Mouse (Mus musculus) embryonic facial prominence, embryonic 11.5 days (tissue): ENCODE results near the gene Rbm47. TPM values are rescaled to one million over a fixed set of nuclear protein-coding genes. Genes with fewer than 3 reads are reported as not detected.

Experiments
- ATAC-seq: fragments of 200-750 bp; cut with Nextera tagmentation; replicated peaks from 2 replicates; pipeline ENCODE4 v1.8.0; 2017; ENCODE audit warnings: low read depth; ENCODE audit not compliant: insufficient number of reproducible peaks, low FRiP score, low TSS enrichment
- DNase-seq: peaks from one replicate; pipeline ENCODE4 v3.0.0-alpha.2; 2015; ENCODE audit warnings: low spot score
- H3K27ac ChIP-seq: fragments of 300-500 bp; sonication (generic); replicated peaks from 2 replicates; pipeline ENCODE4 v1.5.1; 2014; ENCODE audit warnings: mild to moderate bottlenecking, low read depth, low read length, control low read depth
- H3K27me3 ChIP-seq: fragments of 300-500 bp; sonication (generic); 2 replicates; pipeline ENCODE4 v1.6.1; 2014; ENCODE audit warnings: mild to moderate bottlenecking, low read length, moderate library complexity, mixed read lengths; ENCODE audit not compliant: control insufficient read depth, insufficient read depth
- H3K36me3 ChIP-seq: fragments of 300-500 bp; sonication (generic); replicated peaks from 2 replicates; pipeline ENCODE4 v1.6.1; 2014; ENCODE audit warnings: low read depth, mild to moderate bottlenecking, low read length, moderate library complexity, mixed read lengths; ENCODE audit not compliant: control insufficient read depth, insufficient read depth
- H3K4me1 ChIP-seq: fragments of 300-500 bp; sonication (generic); 2 replicates; pipeline ENCODE4 v1.6.1; 2014; ENCODE audit warnings: low read length, mixed read lengths; ENCODE audit not compliant: control insufficient read depth, insufficient read depth
- H3K4me2 ChIP-seq: fragments of 300-500 bp; sonication (generic); 2 replicates; pipeline ENCODE4 v1.6.1; 2014; ENCODE audit warnings: low read depth, mild to moderate bottlenecking, control low read depth, low read length, moderate library complexity
- H3K4me3 ChIP-seq: fragments of 300-500 bp; sonication (generic); 2 replicates; pipeline ENCODE4 v1.5.1; 2014; ENCODE audit warnings: low read depth, low read length, control low read depth
- H3K9ac ChIP-seq: fragments of 300-500 bp; sonication (generic); replicated peaks from 2 replicates; pipeline ENCODE4 v1.6.1; 2014; ENCODE audit warnings: mild to moderate bottlenecking, control low read depth, low read length
- H3K9me3 ChIP-seq: fragments of 300-500 bp; sonication (generic); replicated peaks from 2 replicates; pipeline ENCODE4 v1.6.1; 2016; ENCODE audit warnings: mild to moderate bottlenecking, low read length, inconsistent platforms, mixed read lengths; ENCODE audit not compliant: control insufficient read depth
- WGBS: fragments of 180-500 bp; shearing (Covaris S2); extraction: QIAGEN DNeasy Blood & Tissue Kit; methylation state at CpG from one replicate; pipeline ENCODE4 v1.1.7; 2014; 5-methylcytosine and 5-hydroxymethylcytosine counted together
- polyA plus RNA-seq: library from polyadenylated mRNA; unstranded; fragments of >200 nt; fragmentation: Nextera tagmentation; extraction: Ambion mirVana; gene quantifications from 2 replicates; pipeline ENCODE4 v1.2.1, GENCODE M21; 2014

The Rbm47 gene
- polyA plus RNA-seq, 1 experiment from 2014 or later, result 2.9 TPM

GRCm38 (mm10) chr5:66114751-66115150, 58.2 kb downstream of the Rbm47 start:
- H3K4me2 ChIP-seq, result no peak overlapping the region
- no peak overlapping the region for H3K9ac ChIP-seq
- no peak overlapping the region for H3K27ac ChIP-seq
- H3K4me1 ChIP-seq, result no peaks in the 10 kb centered on the region
- DNase-seq, result no peak
- H3K27me3 ChIP-seq, result no peaks in the 10 kb centered on the region
- WGBS, result 86% methylated on average over 14 of the region's 14 CpGs
- no peaks in the 10 kb centered on the region for H3K36me3 ChIP-seq
- no peak overlapping the region for H3K4me3 ChIP-seq
- H3K9me3 ChIP-seq, result no peaks in the 10 kb centered on the region
- no peak for ATAC-seq

- Histone ChIP-seq H3K4me2 (no peak overlapping the region), H3K36me3 (no peaks in the 10 kb centered on the region), H3K27ac (no peak overlapping the region), H3K4me3 (no peak overlapping the region), H3K4me1 (no peaks in the 10 kb centered on the region), H3K27me3 (no peaks in the 10 kb centered on the region), H3K9me3 (no peaks in the 10 kb centered on the region), H3K9ac (no peak overlapping the region)
- ATAC-seq, result no peak
- 68% methylated on average over 6 of the region's 6 CpGs for WGBS
- no peak for DNase-seq
These were observed 58.7 kb downstream of the Rbm47 start for GRCm38 (mm10) chr5:66114208-66114607.

GRCm38 (mm10) chr5:66112059-66112458, 60.9 kb downstream of the Rbm47 start:
- ATAC-seq (no peak), DNase-seq (no peak)
- Histone ChIP-seq H3K9me3 (no peaks in the 10 kb centered on the region), H3K27ac (no peak overlapping the region), H3K4me2 (no peak overlapping the region), H3K36me3 (no peaks in the 10 kb centered on the region), H3K9ac (no peak overlapping the region), H3K4me3 (no peak overlapping the region), H3K27me3 (no peaks in the 10 kb centered on the region), H3K4me1 (no peaks in the 10 kb centered on the region)
- WGBS, result 81% methylated on average over 8 of the region's 8 CpGs

- no peaks in the 10 kb centered on the region for H3K9me3 ChIP-seq
- no peak overlapping the region for H3K9ac ChIP-seq
- H3K36me3 ChIP-seq, result no peaks in the 10 kb centered on the region
- H3K4me3 ChIP-seq, result no peak overlapping the region
- DNase-seq (no peak), ATAC-seq (no peak)
- H3K27ac ChIP-seq, result no peak overlapping the region
- no peak overlapping the region for H3K4me2 ChIP-seq
- no peaks in the 10 kb centered on the region for H3K4me1 ChIP-seq
- H3K27me3 ChIP-seq, result no peaks in the 10 kb centered on the region
- 82% methylated on average over 9 of the region's 9 CpGs for WGBS
These were observed 66.5 kb downstream of the Rbm47 start for GRCm38 (mm10) chr5:66106372-66106771.

- Histone ChIP-seq H3K27me3 (no peaks in the 10 kb centered on the region), H3K4me2 (no peak overlapping the region), H3K9me3 (no peaks in the 10 kb centered on the region), H3K9ac (no peak overlapping the region), H3K27ac (no peak overlapping the region), H3K36me3 (no peaks in the 10 kb centered on the region), H3K4me3 (no peak overlapping the region), H3K4me1 (no peaks in the 10 kb centered on the region)
- no peak for ATAC-seq
- no peak for DNase-seq
- WGBS, result 89% methylated on average over 7 of the region's 7 CpGs
These were observed 67.0 kb downstream of the Rbm47 start for GRCm38 (mm10) chr5:66105946-66106345.

- WGBS, result 86% methylated on average over 3 of the region's 3 CpGs
- Histone ChIP-seq H3K27me3 (no peaks in the 10 kb centered on the region), H3K27ac (no peak overlapping the region), H3K4me3 (no peak overlapping the region), H3K4me2 (no peak overlapping the region), H3K9me3 (no peaks in the 10 kb centered on the region), H3K36me3 (no peaks in the 10 kb centered on the region), H3K4me1 (no peaks in the 10 kb centered on the region), H3K9ac (no peak overlapping the region)
- no peak for ATAC-seq
- no peak for DNase-seq
These were observed 67.6 kb downstream of the Rbm47 start for GRCm38 (mm10) chr5:66105366-66105765.

GRCm38 (mm10) chr5:66103386-66103785, 69.5 kb downstream of the Rbm47 start:
- no peaks in the 10 kb centered on the region for H3K36me3 ChIP-seq
- no peak for DNase-seq
- no peak overlapping the region for H3K4me2 ChIP-seq
- no peaks in the 10 kb centered on the region for H3K9me3 ChIP-seq
- H3K9ac ChIP-seq, result no peak overlapping the region
- WGBS, result 69% methylated on average over 5 of the region's 5 CpGs
- no peaks in the 10 kb centered on the region for H3K27me3 ChIP-seq
- H3K4me1 ChIP-seq, result no peaks in the 10 kb centered on the region
- H3K27ac ChIP-seq, result no peak overlapping the region
- H3K4me3 ChIP-seq, result no peak overlapping the region
- no peak for ATAC-seq

GRCm38 (mm10) chr5:66102821-66103220, 70.1 kb downstream of the Rbm47 start:
- Histone ChIP-seq H3K4me1 (no peaks in the 10 kb centered on the region), H3K27me3 (no peaks in the 10 kb centered on the region), H3K36me3 (no peaks in the 10 kb centered on the region), H3K9me3 (no peaks in the 10 kb centered on the region), H3K9ac (no peak overlapping the region), H3K4me2 (no peak overlapping the region), H3K4me3 (no peak overlapping the region), H3K27ac (no peak overlapping the region)
- WGBS, result 66% methylated on average over 3 of the region's 3 CpGs
- no peak for DNase-seq
- no peak for ATAC-seq
